Mouse (Mus musculus): Measurements from ENCODE around the gene Gldc. TPM values are rescaled to one million over a fixed set of nuclear protein-coding genes. Genes with fewer than 3 reads are reported as not detected.

The Gldc gene
- polyA plus RNA-seq, 1 experiment = 49.3 TPM

GRCm38 (mm10) chr19:30107221-30107845 lies 67.9 kb downstream of the Gldc start:
- no peak for DNase-seq (ENCODE audit: low read depth)

- DNase-seq (ENCODE audit: low read depth) = no peak
Observed at GRCm38 (mm10) chr19:30105045-30105842, 70.0 kb downstream of the Gldc start.

- DNase-seq (ENCODE audit: low read depth) = no peak
Observed at GRCm38 (mm10) chr19:30102620-30103019, 72.6 kb downstream of the Gldc start.

GRCm38 (mm10) chr19:30100571-30100970 lies 74.7 kb downstream of the Gldc start:
- DNase-seq (ENCODE audit: low read depth) = no peak

- no peak for DNase-seq (ENCODE audit: low read depth)
Observed at GRCm38 (mm10) chr19:30097039-30097438, 78.2 kb downstream of the Gldc start.

GRCm38 (mm10) chr19:30096186-30096585 lies 79.0 kb downstream of the Gldc start:
- no peak for DNase-seq (ENCODE audit: low read depth)

- no peak for DNase-seq (ENCODE audit: low read depth)
Observed at GRCm38 (mm10) chr19:30091644-30092295, 83.5 kb downstream of the Gldc start.

- no peak for DNase-seq (ENCODE audit: low read depth)
Observed at GRCm38 (mm10) chr19:30090163-30090562, 85.1 kb downstream of the Gldc start.

- no peak for DNase-seq (ENCODE audit: low read depth)
Observed at GRCm38 (mm10) chr19:30065797-30066196, 109.4 kb downstream of the Gldc start.

GRCm38 (mm10) chr19:30054218-30054617 lies 121.0 kb downstream of the Gldc start:
- no peak for DNase-seq (ENCODE audit: low read depth)

- no peak for DNase-seq (ENCODE audit: low read depth)
Observed at GRCm38 (mm10) chr19:30051479-30051878, 123.8 kb downstream of the Gldc start.

GRCm38 (mm10) chr19:30050584-30050983 lies 124.6 kb downstream of the Gldc start:
- DNase-seq (ENCODE audit: low read depth) = no peak

Other genes with a start within 250 kb of the Gldc start
- 0.04 and 0.22 TPM in 2 replicates for gene Trpd52l3, start 171.6 kb downstream of the Gldc start, polyA plus RNA-seq (2012; rRNA removed)
- 40.4 and 58.8 TPM in 2 replicates for gene Uhrf2, start 144.9 kb downstream of the Gldc start, polyA plus RNA-seq (2012; rRNA removed)
- gene Mbl2, start 57.5 kb upstream of the Gldc start, polyA plus RNA-seq (2012; rRNA removed) = 0.44 TPM in 1 of 2 replicates, not detected in the other